Mouse (Mus musculus) embryonic facial prominence, embryonic 15.5 days (tissue): ENCODE measurements around the gene Olfr1436. TPM values are rescaled to one million over a fixed set of nuclear protein-coding genes. Genes with fewer than 3 reads are reported as not detected.
"Not testable (repeated sequence)": the region's sequence is repeated elsewhere in the genome, so short reads cannot be mapped to it uniquely, and the experiment has no call there.

Source experiments
- ATAC-seq: fragments of 200-750 bp; cut with Nextera tagmentation; 2 replicates; pipeline ENCODE4 v1.8.0; 2017; ENCODE audit warnings: low read depth, moderate TSS enrichment; ENCODE audit not compliant: insufficient number of reproducible peaks, low FRiP score, low TSS enrichment
- H3K27ac ChIP-seq: fragments of 300-500 bp; sonication (generic); replicated peaks from 2 replicates; pipeline ENCODE4 v1.5.1; 2015; ENCODE audit warnings: mild to moderate bottlenecking, inconsistent platforms
- H3K27me3 ChIP-seq: fragments of 300-500 bp; sonication (generic); 2 replicates; pipeline ENCODE4 v1.6.1; 2015; ENCODE audit warnings: inconsistent platforms
- H3K36me3 ChIP-seq: fragments of 300-500 bp; sonication (generic); 2 replicates; pipeline ENCODE4 v1.6.1; 2015; ENCODE audit warnings: mild to moderate bottlenecking, inconsistent platforms
- H3K4me1 ChIP-seq: fragments of 300-500 bp; sonication (generic); 2 replicates; pipeline ENCODE4 v1.6.1; 2015; ENCODE audit warnings: inconsistent platforms
- H3K4me2 ChIP-seq: fragments of 300-500 bp; sonication (generic); replicated peaks from 2 replicates; pipeline ENCODE4 v1.6.1; 2015; ENCODE audit warnings: mild to moderate bottlenecking, inconsistent platforms
- H3K4me3 ChIP-seq: fragments of 300-500 bp; sonication (generic); replicated peaks from 2 replicates; pipeline ENCODE4 v1.5.1; 2015; ENCODE audit warnings: mild to moderate bottlenecking, inconsistent platforms
- H3K9ac ChIP-seq: fragments of 300-500 bp; sonication (generic); 2 replicates; pipeline ENCODE4 v1.6.1; 2015; ENCODE audit warnings: inconsistent platforms
- H3K9me3 ChIP-seq: fragments of 300-500 bp; sonication (generic); replicated peaks from 2 replicates; pipeline ENCODE4 v1.6.1; 2016; ENCODE audit warnings: inconsistent platforms
- WGBS: fragments of 180-500 bp; shearing (Covaris S2); methylation state at CpG from one replicate; pipeline ENCODE4 v1.1.7; 2015; 5-methylcytosine and 5-hydroxymethylcytosine counted together
- polyA plus RNA-seq: library from polyadenylated mRNA; unstranded; fragments of >200 nt; fragmentation: Nextera tagmentation; extraction: Ambion mirVana; gene quantifications from 2 replicates; pipeline ENCODE4 v1.2.1, GENCODE M21; 2015

The Olfr1436 gene
- polyA plus RNA-seq, result not detected in 2 replicates

DNA sequence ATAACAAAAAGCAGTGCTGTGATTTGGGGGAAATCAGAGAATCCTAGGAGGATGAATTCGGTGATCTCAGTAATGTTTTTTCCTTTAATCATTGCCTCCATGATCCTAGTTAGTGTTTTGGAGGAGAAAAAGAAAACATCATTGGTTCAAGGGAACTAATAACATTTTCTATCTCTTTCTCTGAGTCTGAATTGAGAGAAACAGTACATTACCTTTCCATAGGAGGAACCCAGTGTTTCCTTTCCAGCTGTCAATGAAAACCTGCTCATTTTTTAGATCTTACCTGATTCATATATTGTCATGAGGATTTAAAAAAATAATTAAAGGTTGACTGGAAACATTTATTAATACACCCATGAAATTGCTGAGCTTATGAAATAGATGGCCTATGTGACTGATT, at the start of gene Olfr1436:
TSS of gene Olfr1436 (minus strand) at position 101 of the 400 bp plus-strand sequence.
- not testable (repeated sequence) for H3K9me3 ChIP-seq, H3K36me3 ChIP-seq, ATAC-seq, H3K4me2 ChIP-seq, H3K4me3 ChIP-seq, H3K9ac ChIP-seq, H3K4me1 ChIP-seq, H3K27me3 ChIP-seq, H3K27ac ChIP-seq
- 83% methylated on average over 1 of the region's 1 CpGs for WGBS

DNA sequence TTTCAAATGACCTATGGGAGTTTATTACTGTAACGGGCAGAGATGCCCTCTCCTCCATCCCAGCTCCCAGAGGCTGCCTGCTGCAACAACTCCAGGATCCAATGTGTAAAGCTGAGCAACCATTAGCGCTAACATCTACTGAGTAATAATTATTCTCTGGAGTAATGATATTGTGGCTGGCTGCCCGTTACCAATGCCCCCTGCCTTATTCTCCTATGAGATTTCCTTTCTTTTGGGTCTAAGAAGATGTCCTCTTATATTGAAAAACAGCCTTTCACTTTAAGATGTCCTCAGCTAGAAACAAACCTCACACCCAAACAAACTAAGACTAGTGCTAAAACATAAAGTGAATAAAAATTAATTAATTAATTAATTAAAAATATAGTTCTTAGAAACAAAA, 36.9 kb upstream of the Olfr1436 start, which contains the start of gene Olfr1438-ps1:
TSS of gene Olfr1438-ps1 (minus strand) at position 101 of the 400 bp plus-strand sequence.
- no peak within 1 kb of the TSS for H3K4me2 ChIP-seq

DNA sequence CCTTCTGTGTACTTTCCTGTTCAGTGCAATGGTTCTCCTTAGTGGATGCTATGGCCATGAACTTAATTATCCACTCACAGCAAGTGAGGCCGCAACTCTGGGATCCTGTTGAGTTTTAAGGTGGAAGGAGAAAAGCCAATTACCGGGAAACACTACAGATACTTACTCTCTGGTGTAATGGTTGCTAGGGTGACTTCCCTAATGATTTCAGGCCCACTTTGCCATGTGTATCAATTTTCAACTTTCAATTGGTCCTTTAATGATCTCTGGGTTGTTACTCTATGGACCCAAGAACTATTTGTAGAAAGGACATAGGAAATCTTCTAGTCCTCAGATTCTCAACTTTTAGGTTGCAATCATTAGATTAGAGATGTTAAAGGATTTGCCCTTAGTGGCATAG, 26.1 kb upstream of the Olfr1436 start, which contains the start of gene Olfr1437:
TSS of gene Olfr1437 (minus strand) at position 101 of the 400 bp plus-strand sequence.
- no peak for ATAC-seq
- no peak within 1 kb of the TSS for H3K4me3 ChIP-seq
- H3K4me2 ChIP-seq, result no peak within 1 kb of the TSS

More for the DNA sequence above, 36.9 kb upstream of the Olfr1436 start, which contains the start of gene Olfr1438-ps1:
- Histone ChIP-seq H3K4me3 (no peak within 1 kb of the TSS), H3K9ac (no peak within 1 kb of the TSS), H3K36me3 (no peaks in the 10 kb centered on the region), H3K4me1 (no peaks in the 10 kb centered on the region), H3K9me3 (no peaks in the 10 kb centered on the region), H3K27ac (no peak within 1 kb of the TSS), H3K27me3 (no peaks in the 10 kb centered on the region)
- ATAC-seq, result no peak
- WGBS, result 86% methylated on average over 3 of the region's 3 CpGs

DNA sequence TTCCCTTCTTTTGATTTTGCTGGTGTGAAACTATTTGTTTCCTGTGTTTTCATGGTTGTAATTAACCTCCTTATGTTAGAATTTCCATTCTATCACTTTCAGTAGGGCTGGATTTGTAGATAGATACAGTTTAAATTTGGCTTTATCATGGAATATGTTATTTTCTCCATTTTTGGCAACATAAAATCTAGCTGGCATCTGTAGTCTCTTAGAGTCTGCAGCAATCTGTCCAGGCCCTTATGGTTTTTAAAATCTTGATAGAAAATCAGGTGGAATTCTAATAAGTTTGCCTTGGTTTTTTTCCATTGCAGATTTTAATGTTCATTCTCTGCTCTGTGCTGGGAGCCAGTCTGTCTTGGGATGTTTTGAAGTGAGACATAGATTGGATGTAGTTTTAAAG, 6.0 kb downstream of the Olfr1436 start:
- no peaks in the 10 kb centered on the region for H3K36me3 ChIP-seq
- no peak for ATAC-seq
- H3K4me3 ChIP-seq, result no peak overlapping the region
- H3K4me2 ChIP-seq, result no peak overlapping the region
- no peaks in the 10 kb centered on the region for H3K4me1 ChIP-seq
- no peaks in the 10 kb centered on the region for H3K27me3 ChIP-seq
- H3K9me3 ChIP-seq, result no peaks in the 10 kb centered on the region
- H3K27ac ChIP-seq, result no peak overlapping the region
- no peak overlapping the region for H3K9ac ChIP-seq

More for the DNA sequence above, 26.1 kb upstream of the Olfr1436 start, which contains the start of gene Olfr1437:
- no peaks in the 10 kb centered on the region for H3K9me3 ChIP-seq
- 77% methylated on average over 2 of the region's 2 CpGs for WGBS
- H3K4me1 ChIP-seq, result no peaks in the 10 kb centered on the region
- no peak within 1 kb of the TSS for H3K27ac ChIP-seq
- no peaks in the 10 kb centered on the region for H3K36me3 ChIP-seq
- no peak within 1 kb of the TSS for H3K9ac ChIP-seq
- H3K27me3 ChIP-seq, result no peaks in the 10 kb centered on the region

DNA sequence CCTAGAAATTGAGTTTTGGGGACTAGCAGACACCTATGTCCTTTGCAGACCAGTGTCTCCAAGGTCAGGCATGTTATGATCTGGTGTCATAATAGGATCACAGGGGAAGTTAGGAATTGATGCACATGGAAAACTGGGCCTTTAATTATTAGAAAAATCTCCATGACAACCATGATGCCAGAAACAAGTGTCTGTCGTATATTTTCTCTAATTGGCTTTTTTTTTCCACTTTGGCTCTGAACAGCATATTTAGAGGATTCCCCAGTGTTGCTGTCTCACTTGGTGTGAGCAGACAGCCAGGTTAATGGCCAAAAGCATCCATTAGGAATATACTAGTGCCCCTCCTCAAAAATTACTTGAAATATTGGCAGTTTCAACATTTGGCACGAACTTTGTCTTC, 19.4 kb downstream of the Olfr1436 start, which contains the start of gene Olfr1434:
TSS of gene Olfr1434 (plus strand) at position 301 of the 400 bp plus-strand sequence.
- H3K27me3 ChIP-seq, result no peaks in the 10 kb centered on the region
- no peaks in the 10 kb centered on the region for H3K36me3 ChIP-seq
- no peak within 1 kb of the TSS for H3K9ac ChIP-seq
- no peaks in the 10 kb centered on the region for H3K9me3 ChIP-seq
- H3K4me3 ChIP-seq, result no peak within 1 kb of the TSS
- H3K4me1 ChIP-seq, result no peaks in the 10 kb centered on the region
- 63% methylated on average over 2 of the region's 2 CpGs for WGBS
- no peak for ATAC-seq
- H3K27ac ChIP-seq, result no peak within 1 kb of the TSS
- no peak within 1 kb of the TSS for H3K4me2 ChIP-seq

DNA sequence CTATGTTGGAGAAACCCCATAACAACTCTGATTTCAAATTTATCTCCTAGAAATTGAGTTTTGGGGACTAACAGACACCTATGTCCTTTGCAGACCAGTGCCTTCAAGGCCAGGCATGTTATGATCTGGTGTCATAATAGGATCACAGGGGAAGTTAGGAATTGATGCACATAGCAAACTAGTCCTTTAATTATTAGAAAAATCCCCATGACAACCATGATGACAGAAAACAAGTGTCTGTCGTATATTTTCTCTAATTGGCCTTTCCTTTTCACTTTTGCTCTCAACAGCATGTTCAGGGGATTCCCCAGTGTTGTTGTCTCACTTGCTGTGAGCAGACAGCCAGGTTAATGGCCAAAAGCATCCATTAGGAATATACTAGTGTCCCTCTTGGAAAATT, 38.2 kb downstream of the Olfr1436 start, which contains the start of gene Olfr235:
TSS of gene Olfr235 (plus strand) at position 301 of the 400 bp plus-strand sequence.
- Histone ChIP-seq H3K4me1 (no peaks in the 10 kb centered on the region), H3K36me3 (no peaks in the 10 kb centered on the region), H3K9ac (no peak within 1 kb of the TSS), H3K4me3 (no peak within 1 kb of the TSS), H3K27me3 (no peaks in the 10 kb centered on the region), H3K27ac (no peak within 1 kb of the TSS), H3K4me2 (no peak within 1 kb of the TSS), H3K9me3 (no peaks in the 10 kb centered on the region)
- 33% methylated on average over 1 of the region's 1 CpGs for WGBS
- ATAC-seq, result no peak

Other genes with a start within 250 kb of the Olfr1436 start
- not detected in 2 replicates for gene Olfr1424, start 236.4 kb downstream of the Olfr1436 start, polyA plus RNA-seq
- gene Olfr1425, start 221.4 kb downstream of the Olfr1436 start, polyA plus RNA-seq, result not detected in 2 replicates
- not detected in 2 replicates for gene Olfr1426, start 207.1 kb downstream of the Olfr1436 start, polyA plus RNA-seq
- gene Olfr1427, start 195.8 kb downstream of the Olfr1436 start, polyA plus RNA-seq, result 0.09 TPM in 1 of 2 replicates, not detected in the other
- not detected in 2 replicates for gene Olfr1428, start 183.2 kb downstream of the Olfr1436 start, polyA plus RNA-seq
- gene Olfr76, start 175.9 kb downstream of the Olfr1436 start, polyA plus RNA-seq, result not detected in 2 replicates
- 0.12 and 0.13 TPM in 2 replicates for gene Olfr1555-ps1, start 129.0 kb downstream of the Olfr1436 start, polyA plus RNA-seq
- not detected in 2 replicates for gene Olfr1431, start 98.5 kb downstream of the Olfr1436 start, polyA plus RNA-seq
- not detected in 2 replicates for gene Olfr1432, start 66.5 kb downstream of the Olfr1436 start, polyA plus RNA-seq
- gene Olfr262, start 57.5 kb downstream of the Olfr1436 start, polyA plus RNA-seq, result not detected in 2 replicates
- gene Olfr235, start 38.1 kb downstream of the Olfr1436 start, polyA plus RNA-seq, result 0.28 TPM in 1 of 2 replicates, not detected in the other
- gene Olfr1434, start 19.3 kb downstream of the Olfr1436 start, polyA plus RNA-seq, result 0.27 TPM in 1 of 2 replicates, not detected in the other
- gene Olfr1437, start 26.0 kb upstream of the Olfr1436 start, polyA plus RNA-seq, result 0.04 and 0.23 TPM in 2 replicates
- not detected in 2 replicates for gene Olfr1438-ps1, start 36.8 kb upstream of the Olfr1436 start, polyA plus RNA-seq
- gene Olfr1440, start 88.1 kb upstream of the Olfr1436 start, polyA plus RNA-seq, result 0.07 TPM in 1 of 2 replicates, not detected in the other
- gene Olfr1441, start 118.3 kb upstream of the Olfr1436 start, polyA plus RNA-seq, result 0.12 TPM in 1 of 2 replicates, not detected in the other
- gene Pfpl, start 128.8 kb upstream of the Olfr1436 start, polyA plus RNA-seq, result not detected in 2 replicates
- gene Mpeg1, start 161.6 kb upstream of the Olfr1436 start, polyA plus RNA-seq, result 0.68 and 0.87 TPM in 2 replicates
- 10.1 and 13.1 TPM in 2 replicates for gene Dtx4, start 202.3 kb upstream of the Olfr1436 start, polyA plus RNA-seq
- 22.0 and 23.9 TPM in 2 replicates for gene Fam111a, start 246.6 kb upstream of the Olfr1436 start, polyA plus RNA-seq